Mouse (Mus musculus) heart, postnatal 0 days (tissue): ENCODE data around the gene Col6a3. TPM values are rescaled to one million over a fixed set of nuclear protein-coding genes. Genes with fewer than 3 reads are reported as not detected.

Experiments
- ATAC-seq: fragments of 200-750 bp; cut with Nextera tagmentation; 2 replicates; pipeline ENCODE4 v1.8.0; 2017; ENCODE audit warnings: low read depth, moderate number of reproducible peaks, moderate library complexity; ENCODE audit not compliant: insufficient read depth
- DNase-seq: peaks from one replicate; pipeline ENCODE4 v3.0.0-alpha.2; 2016; ENCODE audit warnings: low spot score
- H3K27ac ChIP-seq: fragments of 300-500 bp; sonication (generic); 2 replicates; pipeline ENCODE4 v1.5.1; 2014; ENCODE audit warnings: low read depth, mild to moderate bottlenecking
- H3K27me3 ChIP-seq: fragments of 300-500 bp; sonication (generic); 2 replicates; pipeline ENCODE4 v1.6.1; 2014; ENCODE audit warnings: low read length, mixed read lengths; ENCODE audit not compliant: control insufficient read depth, insufficient read depth
- H3K36me3 ChIP-seq: fragments of 300-500 bp; sonication (generic); replicated peaks from 2 replicates; pipeline ENCODE4 v1.6.1; 2014; ENCODE audit warnings: low read length, mixed read lengths; ENCODE audit not compliant: control insufficient read depth, insufficient read depth
- H3K4me1 ChIP-seq: fragments of 300-500 bp; sonication (generic); 2 replicates; pipeline ENCODE4 v1.6.1; 2014; ENCODE audit warnings: antibody characterized with exemption; ENCODE audit not compliant: control insufficient read depth, insufficient read depth
- H3K4me2 ChIP-seq: fragments of 300-500 bp; sonication (generic); 2 replicates; pipeline ENCODE4 v1.6.1; 2014; ENCODE audit warnings: low read depth, mild to moderate bottlenecking, low read length, moderate library complexity
- H3K4me3 ChIP-seq: fragments of 300-500 bp; sonication (generic); 2 replicates; pipeline ENCODE4 v1.5.1; 2014; ENCODE audit warnings: low read depth, low read length
- H3K9ac ChIP-seq: fragments of 300-500 bp; sonication (generic); replicated peaks from 2 replicates; pipeline ENCODE4 v1.6.1; 2014; ENCODE audit warnings: low read depth, low read length, mixed read lengths
- H3K9me3 ChIP-seq: fragments of 300-500 bp; sonication (generic); replicated peaks from 2 replicates; pipeline ENCODE4 v1.6.1; 2016; ENCODE audit warnings: low read length; ENCODE audit not compliant: control insufficient read depth
- CTCF ChIP-seq: IDR thresholded peaks from 2 replicates; pipeline ENCODE4 v1.5.1; 2016; ENCODE audit warnings: antibody characterized with exemption, control low read depth, low read depth
- EP300 ChIP-seq: IDR thresholded peaks from 2 replicates; pipeline ENCODE4 v1.6.1; 2016; ENCODE audit warnings: antibody characterized with exemption, low read depth
- WGBS: fragments of 180-500 bp; shearing (Covaris S2); extraction: QIAGEN DNeasy Blood & Tissue Kit; methylation state at CpG from one replicate; pipeline ENCODE4 v1.1.7; 2014; 5-methylcytosine and 5-hydroxymethylcytosine counted together
- polyA plus RNA-seq: library from polyadenylated mRNA; unstranded; fragments of >200 nt; fragmentation: Nextera tagmentation; extraction: Ambion mirVana; gene quantifications from 2 replicates; pipeline ENCODE4 v1.2.1, GENCODE M21; 2015
- total RNA-seq: library from RNA; depleted of rRNA; stranded (reverse); fragments of >200 nt; gene quantifications from 2 replicates; pipeline ENCODE4 v1.2.3, GENCODE M21; 2014; ENCODE audit warnings: low replicate concordance

The Col6a3 gene
- total and polyA plus RNA-seq, 2 experiments from 2014 or later, result 14.2 to 110 TPM

DNA sequence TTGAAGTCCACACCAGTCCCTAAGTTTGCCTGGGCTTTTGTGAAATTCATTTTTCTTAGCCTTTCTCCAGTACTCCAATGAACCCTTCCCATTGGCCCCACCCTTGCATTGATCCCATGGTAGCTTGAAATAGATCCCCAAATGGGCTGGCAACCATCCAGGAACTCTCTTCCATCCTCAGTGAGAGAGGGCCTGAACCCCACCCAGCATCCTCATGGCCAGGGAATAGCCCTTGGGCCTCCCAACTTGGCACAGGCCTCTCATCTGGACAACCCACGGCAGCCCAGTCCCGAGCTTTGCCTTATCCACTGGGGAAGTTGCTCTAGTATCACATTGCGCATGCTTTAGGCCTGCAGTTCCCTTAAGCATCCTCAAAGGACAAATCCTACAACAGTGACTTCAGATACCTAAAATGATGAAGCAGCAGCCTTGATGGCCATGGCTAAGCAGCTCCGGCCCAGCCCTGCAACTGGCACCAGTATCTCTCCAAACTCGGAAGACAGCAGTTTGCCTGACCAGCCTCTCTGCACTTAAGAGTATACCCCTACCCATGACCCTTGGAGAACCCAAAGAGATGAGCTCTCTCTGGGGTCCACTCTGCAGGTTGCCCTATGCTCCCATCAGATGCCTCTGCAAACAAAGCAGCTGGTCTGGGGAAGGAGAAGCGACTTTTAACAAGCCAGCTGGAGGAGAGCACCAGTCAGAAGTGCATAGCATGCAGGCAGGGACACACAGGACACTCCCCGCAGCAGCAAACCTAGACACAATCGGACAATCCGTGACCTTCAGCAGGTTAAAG, 783 bp downstream of the Col6a3 start:
- H3K27ac ChIP-seq, result peak overlapping the region; percentile 50; the same call in 1 of the 2 replicates

DNA sequence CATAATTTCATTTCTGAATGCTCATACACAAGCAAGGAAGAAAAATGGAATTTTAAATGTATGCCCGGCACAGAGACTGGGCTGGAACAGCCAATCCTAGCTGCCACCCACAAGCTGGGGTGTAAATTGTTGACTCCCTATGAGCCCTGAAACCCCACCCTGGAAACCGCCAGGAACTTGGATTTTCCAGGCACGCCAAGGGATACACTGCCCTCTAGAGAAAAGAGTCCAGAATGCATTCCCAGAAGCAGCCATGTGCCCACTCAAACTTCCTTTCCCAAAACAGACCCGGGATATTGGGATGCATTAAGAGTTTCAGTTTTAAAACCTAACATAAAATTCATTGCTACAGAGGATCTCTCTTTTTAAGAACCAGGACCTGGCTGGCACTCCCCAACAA, 3.5 kb downstream of the Col6a3 start:
- H3K4me3 ChIP-seq, result no peak overlapping the region
- no peaks in the 10 kb centered on the region for H3K27me3 ChIP-seq
- no peak overlapping the region for H3K9ac ChIP-seq
- peak overlapping the region; percentile 7; the same call in 1 of the 2 replicates for H3K4me2 ChIP-seq
- no peaks in the 10 kb centered on the region for H3K9me3 ChIP-seq
- no peak overlapping the region for H3K27ac ChIP-seq
- H3K4me1 ChIP-seq, result peaks cover 11% of the 10 kb centered on the region; the same call in 1 of the 2 replicates
- DNase-seq, result peak; percentile 61
- no peak for ATAC-seq
- H3K36me3 ChIP-seq, result no peaks in the 10 kb centered on the region
- 4% methylated on average over 4 of the region's 4 CpGs for WGBS
- TF ChIP-seq EP300, result no peak
- TF ChIP-seq CTCF, result peak; percentile 72

More for the DNA sequence above, 783 bp downstream of the Col6a3 start:
- H3K4me1 ChIP-seq, result peaks cover 11% of the 10 kb centered on the region; the same call in 1 of the 2 replicates
- H3K36me3 ChIP-seq, result no peaks in the 10 kb centered on the region
- peak overlapping the region; percentile 4; the same call in 1 of the 2 replicates for H3K9ac ChIP-seq
- peak overlapping the region; percentile 29 for H3K4me3 ChIP-seq
- TF ChIP-seq EP300 (no peak), CTCF (no peak)
- no peaks in the 10 kb centered on the region for H3K27me3 ChIP-seq
- ATAC-seq, result no peak
- H3K4me2 ChIP-seq, result peak overlapping the region; percentile 54
- DNase-seq, result no peak
- 64% methylated on average over 9 of the region's 9 CpGs for WGBS
- no peaks in the 10 kb centered on the region for H3K9me3 ChIP-seq

DNA sequence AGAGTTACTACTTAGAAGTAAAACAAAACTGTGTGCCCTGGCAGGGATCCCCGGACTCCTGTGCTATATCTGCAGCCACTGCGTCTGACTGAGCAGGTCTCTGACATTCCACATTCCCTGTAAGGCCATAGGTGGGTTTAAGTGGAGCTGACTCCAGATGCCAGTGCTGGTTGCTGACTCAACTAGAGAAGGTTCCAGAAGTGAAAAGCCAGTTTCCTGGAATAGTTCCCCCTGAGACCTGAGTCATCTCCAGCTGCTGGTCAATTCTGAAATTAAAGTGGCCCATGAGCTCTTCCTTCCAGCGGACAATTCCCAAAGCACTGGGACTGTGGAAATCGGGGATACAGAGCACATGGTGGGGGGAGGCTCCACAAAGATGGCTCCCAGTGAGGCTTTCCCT, 5.1 kb downstream of the Col6a3 start:
- H3K9ac ChIP-seq, result no peak overlapping the region
- ATAC-seq, result peak; percentile 52; the same call in 1 of the 2 replicates

DNA sequence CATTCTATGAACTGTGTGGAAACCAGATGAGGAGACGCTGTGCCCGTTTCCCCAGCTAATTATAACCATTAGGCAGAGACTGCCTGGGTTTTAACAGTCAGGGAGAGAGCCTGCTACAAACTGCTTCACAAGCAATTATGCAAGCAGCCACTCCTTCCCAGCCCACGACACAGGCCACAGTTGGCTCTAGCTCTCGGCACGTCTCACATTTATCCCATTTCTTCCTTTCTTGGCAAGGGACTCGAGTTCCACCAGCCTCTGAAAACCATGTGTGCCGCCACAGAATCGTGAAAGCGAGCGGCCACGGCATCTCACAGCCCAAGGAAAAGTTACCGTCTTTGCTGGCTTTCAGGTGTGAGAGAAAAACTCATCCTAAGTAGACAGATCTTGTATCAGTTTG, 5.5 kb downstream of the Col6a3 start:
- ATAC-seq (peak; percentile 34; the same call in 1 of the 2 replicates), DNase-seq (peak; percentile 27)
- Histone ChIP-seq H3K36me3 (no peaks in the 10 kb centered on the region), H3K9ac (no peak overlapping the region), H3K9me3 (no peaks in the 10 kb centered on the region), H3K4me3 (no peak overlapping the region), H3K4me1 (peaks cover 11% of the 10 kb centered on the region; the same call in 1 of the 2 replicates), H3K4me2 (peak overlapping the region; percentile 38), H3K27ac (peak overlapping the region; percentile 63), H3K27me3 (no peaks in the 10 kb centered on the region)
- WGBS, result 32% methylated on average over 12 of the region's 12 CpGs
- TF ChIP-seq CTCF (no peak), EP300 (no peak)

More for the DNA sequence above, 5.1 kb downstream of the Col6a3 start:
- 44% methylated on average over 4 of the region's 4 CpGs for WGBS
- Histone ChIP-seq H3K4me3 (no peak overlapping the region), H3K36me3 (no peaks in the 10 kb centered on the region), H3K27ac (peak overlapping the region; percentile 63), H3K4me2 (peak overlapping the region; percentile 38), H3K9me3 (no peaks in the 10 kb centered on the region), H3K27me3 (no peaks in the 10 kb centered on the region), H3K4me1 (peaks cover 11% of the 10 kb centered on the region; the same call in 1 of the 2 replicates)
- TF ChIP-seq EP300 (no peak), CTCF (no peak)
- DNase-seq, result peak; percentile 33

DNA sequence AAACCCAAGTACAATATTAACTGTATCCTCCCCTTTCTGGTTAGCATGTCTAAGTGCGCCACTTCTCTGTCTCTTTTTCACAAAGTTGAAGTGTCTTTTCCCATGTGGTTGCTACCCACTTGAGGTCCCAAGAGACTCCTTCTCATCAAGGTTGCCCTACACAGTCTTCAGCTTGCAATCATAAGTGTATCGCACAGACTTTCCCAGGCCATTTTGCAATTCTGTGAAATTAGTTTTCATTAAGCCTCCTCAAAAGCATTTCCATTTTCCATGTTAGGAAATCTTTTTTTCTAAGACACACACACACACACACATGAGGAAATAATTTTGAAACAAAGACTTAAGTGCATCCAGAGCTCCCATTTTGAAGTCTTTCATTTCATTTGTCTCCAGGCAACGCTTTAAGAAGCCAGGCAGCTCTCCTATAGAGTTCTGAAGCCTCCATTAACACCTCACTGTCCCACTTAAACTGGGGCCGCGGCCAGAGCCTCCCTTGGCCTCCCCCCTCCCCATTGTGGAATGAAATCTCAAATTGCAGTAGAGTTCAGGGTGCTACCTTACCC, 7.5 kb downstream of the Col6a3 start:
- H3K4me2 ChIP-seq, result no peak overlapping the region
- H3K4me1 ChIP-seq, result peaks cover 11% of the 10 kb centered on the region; the same call in 1 of the 2 replicates
- 64% methylated on average over 5 of the region's 5 CpGs for WGBS
- no peak overlapping the region for H3K4me3 ChIP-seq
- no peaks in the 10 kb centered on the region for H3K36me3 ChIP-seq
- TF ChIP-seq EP300, result no peak
- no peak for TF ChIP-seq CTCF
- H3K27me3 ChIP-seq, result no peaks in the 10 kb centered on the region
- H3K27ac ChIP-seq, result no peak overlapping the region
- H3K9me3 ChIP-seq, result no peaks in the 10 kb centered on the region
- DNase-seq (no peak), ATAC-seq (no peak)
- no peak overlapping the region for H3K9ac ChIP-seq
